3 mouse cellular contexts compared by ENCODE assay signal in the genomic region with DNA sequence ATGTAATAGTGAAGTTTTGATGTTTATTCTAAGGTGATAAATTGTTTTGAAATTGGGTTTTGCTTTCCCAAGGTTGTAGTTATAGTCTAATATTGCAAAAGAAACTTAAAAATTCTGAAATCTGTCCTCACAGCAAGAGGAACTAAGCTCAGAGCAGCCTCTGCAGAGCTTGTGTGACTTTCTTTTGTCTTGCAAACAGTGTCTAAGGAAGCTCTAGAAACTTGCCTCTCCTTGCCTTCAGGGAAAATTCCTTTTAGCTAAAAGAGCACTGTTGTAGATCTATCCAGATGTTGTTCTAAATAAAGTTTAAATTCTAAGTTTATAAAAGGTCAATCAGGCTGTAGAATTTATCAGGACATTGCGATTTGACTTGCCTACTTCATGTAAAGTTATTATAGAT.
DNase-seq lines count a peak whose midpoint lies in the region.

No protein-coding gene starts in this region.

- peak; percentile 73 for DNase-seq in ES-CJ7 (ENCODE audit: low read depth, low spot score)
- peak; percentile 78 for DNase-seq in R1 (ENCODE audit: low read depth, low spot score)
- DNase-seq in ZHBTc4 (ENCODE audit: low read depth, low spot score), result peak; percentile 50
